Mouse (Mus musculus) intestine, embryonic 16.5 days (tissue): Measurements from ENCODE around the gene Slc33a1. TPM values are rescaled to one million over a fixed set of nuclear protein-coding genes. Genes with fewer than 3 reads are reported as not detected.

Source experiments
- ATAC-seq: fragments of 200-750 bp; cut with Nextera tagmentation; 2 replicates; pipeline ENCODE4 v1.8.0; 2017; ENCODE audit warnings: moderate TSS enrichment, moderate library complexity
- H3K27ac ChIP-seq: fragments of 300-500 bp; sonication (generic); 2 replicates; pipeline ENCODE4 v1.5.1; 2014; ENCODE audit warnings: mild to moderate bottlenecking, low read length
- H3K27me3 ChIP-seq: fragments of 300-500 bp; sonication (generic); replicated peaks from 2 replicates; pipeline ENCODE4 v1.6.1; 2014; ENCODE audit warnings: low read length, control low read depth, mixed read lengths; ENCODE audit not compliant: control insufficient read depth, insufficient read depth
- H3K36me3 ChIP-seq: fragments of 300-500 bp; sonication (generic); 2 replicates; pipeline ENCODE4 v1.6.1; 2014; ENCODE audit warnings: low read length, control low read depth; ENCODE audit not compliant: control insufficient read depth, insufficient read depth
- H3K4me1 ChIP-seq: fragments of 300-500 bp; sonication (generic); 2 replicates; pipeline ENCODE4 v1.6.1; 2014; ENCODE audit warnings: low read length, control low read depth, mixed read lengths; ENCODE audit not compliant: control insufficient read depth, insufficient read depth
- H3K4me2 ChIP-seq: fragments of 300-500 bp; sonication (generic); 2 replicates; pipeline ENCODE4 v1.6.1; 2014; ENCODE audit warnings: low read depth, low read length, control low read depth
- H3K4me3 ChIP-seq: fragments of 300-500 bp; sonication (generic); 2 replicates; pipeline ENCODE4 v1.5.1; 2014; ENCODE audit warnings: mild to moderate bottlenecking, low read length
- H3K9ac ChIP-seq: fragments of 300-500 bp; sonication (generic); 2 replicates; pipeline ENCODE4 v1.6.1; 2014; ENCODE audit warnings: low read depth, low read length
- H3K9me3 ChIP-seq: fragments of 300-500 bp; sonication (generic); 2 replicates; pipeline ENCODE4 v1.6.1; 2016; ENCODE audit warnings: low read length, control low read depth; ENCODE audit not compliant: control insufficient read depth
- WGBS: fragments of 180-500 bp; shearing (Covaris S2); extraction: QIAGEN DNeasy Blood & Tissue Kit; methylation state at CpG from one replicate; pipeline ENCODE4 v1.1.7; 2014; 5-methylcytosine and 5-hydroxymethylcytosine counted together
- polyA plus RNA-seq: library from polyadenylated mRNA; unstranded; fragments of >200 nt; fragmentation: Nextera tagmentation; extraction: Ambion mirVana; gene quantifications from 2 replicates; pipeline ENCODE4 v1.2.1, GENCODE M21; 2015

Slc33a1 gene
- polyA plus RNA-seq, 1 experiment from 2014 or later, result 27.9 TPM

DNA sequence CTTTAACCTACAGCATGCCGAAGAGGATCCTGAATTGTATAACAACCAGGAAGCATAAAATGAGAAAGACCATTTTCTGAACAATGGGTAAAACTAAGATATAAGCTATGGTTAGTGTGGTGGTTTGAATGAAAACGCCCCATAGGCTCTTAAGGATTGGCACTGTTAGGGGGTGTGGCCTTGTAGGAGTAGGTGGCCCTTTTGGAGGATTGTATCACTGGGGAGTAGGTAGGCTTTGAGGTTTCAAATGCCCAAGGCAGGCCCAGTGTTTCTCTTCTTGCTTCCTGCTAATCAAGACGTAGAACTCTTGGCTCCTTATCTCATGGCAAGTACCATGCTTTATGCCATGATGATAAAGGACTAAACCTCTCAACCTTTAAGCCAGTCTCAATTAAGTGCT is 14.7 kb downstream of the Slc33a1 start:
- Histone ChIP-seq H3K9me3 (no peaks in the 10 kb centered on the region), H3K4me3 (no peak overlapping the region), H3K27ac (no peak overlapping the region), H3K4me1 (no peaks in the 10 kb centered on the region), H3K4me2 (no peak overlapping the region), H3K27me3 (no peaks in the 10 kb centered on the region), H3K9ac (no peak overlapping the region), H3K36me3 (peaks cover 4% of the 10 kb centered on the region; the same call in 1 of the 2 replicates)
- ATAC-seq, result no peak
- WGBS, result 75% methylated on average over 3 of the region's 3 CpGs

DNA sequence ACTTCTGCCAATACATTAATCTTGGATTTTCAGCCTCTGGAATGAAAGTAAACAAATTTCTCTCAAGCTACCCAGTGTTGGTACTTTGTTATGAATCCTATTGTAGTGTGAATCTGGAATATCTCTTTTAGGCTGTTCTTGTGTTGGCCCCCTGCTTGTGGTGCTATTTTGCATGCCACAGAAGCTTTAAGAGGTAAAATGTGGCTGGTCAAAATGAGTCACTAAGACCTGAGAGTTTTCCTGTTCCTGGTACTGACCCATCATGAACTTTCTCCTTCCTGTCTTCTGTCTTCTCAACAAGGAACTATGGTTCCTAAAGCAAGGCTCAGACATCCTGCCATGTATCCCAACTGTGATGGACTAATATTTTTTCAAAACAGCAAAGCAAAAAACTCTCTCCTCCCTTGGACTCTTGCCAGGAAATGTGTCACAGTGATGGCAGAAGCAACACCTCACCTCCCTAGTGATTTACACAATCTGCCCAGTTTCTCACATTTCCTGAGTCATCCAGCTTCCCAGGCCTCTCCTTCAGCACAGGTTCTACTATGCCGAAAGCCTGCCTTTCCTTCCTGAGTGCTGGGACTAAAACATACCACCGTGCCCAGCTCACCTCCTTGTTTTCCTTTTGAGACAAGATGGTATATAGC is 23.2 kb downstream of the Slc33a1 start:
- no peak overlapping the region for H3K4me3 ChIP-seq
- H3K4me1 ChIP-seq, result no peaks in the 10 kb centered on the region
- no peak overlapping the region for H3K27ac ChIP-seq
- no peaks in the 10 kb centered on the region; the same call in 1 of the 2 replicates for H3K36me3 ChIP-seq
- ATAC-seq, result no peak
- H3K9ac ChIP-seq, result no peak overlapping the region
- H3K27me3 ChIP-seq, result no peaks in the 10 kb centered on the region
- WGBS, result 80% methylated on average over 2 of the region's 2 CpGs
- no peak overlapping the region for H3K4me2 ChIP-seq
- H3K9me3 ChIP-seq, result no peaks in the 10 kb centered on the region

DNA sequence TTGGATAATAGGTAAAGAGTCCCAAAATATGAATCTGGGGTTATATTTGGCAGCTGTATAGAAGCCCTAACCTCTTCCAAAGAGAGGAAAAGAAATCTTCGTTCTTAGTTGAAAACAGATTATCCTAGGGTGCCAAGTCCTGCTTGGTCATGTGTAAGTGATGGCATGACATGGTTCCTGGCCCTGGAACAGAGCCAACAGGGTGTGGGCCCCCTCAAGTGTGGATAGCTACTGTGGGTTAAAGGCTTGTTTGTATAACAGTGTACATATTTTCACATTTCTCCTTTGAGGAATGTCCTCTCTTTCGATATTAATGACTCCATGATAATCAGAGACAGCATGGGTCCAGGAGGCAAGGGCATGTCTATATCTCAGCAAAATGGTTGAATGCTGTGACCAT is 25.6 kb downstream of the Slc33a1 start:
- Histone ChIP-seq H3K9me3 (no peaks in the 10 kb centered on the region), H3K27ac (no peak overlapping the region), H3K4me1 (no peaks in the 10 kb centered on the region), H3K4me3 (no peak overlapping the region), H3K27me3 (no peaks in the 10 kb centered on the region), H3K9ac (no peak overlapping the region), H3K36me3 (no peaks in the 10 kb centered on the region; the same call in 1 of the 2 replicates), H3K4me2 (no peak overlapping the region)
- no peak for ATAC-seq
- 84% methylated on average over 2 of the region's 2 CpGs for WGBS

DNA sequence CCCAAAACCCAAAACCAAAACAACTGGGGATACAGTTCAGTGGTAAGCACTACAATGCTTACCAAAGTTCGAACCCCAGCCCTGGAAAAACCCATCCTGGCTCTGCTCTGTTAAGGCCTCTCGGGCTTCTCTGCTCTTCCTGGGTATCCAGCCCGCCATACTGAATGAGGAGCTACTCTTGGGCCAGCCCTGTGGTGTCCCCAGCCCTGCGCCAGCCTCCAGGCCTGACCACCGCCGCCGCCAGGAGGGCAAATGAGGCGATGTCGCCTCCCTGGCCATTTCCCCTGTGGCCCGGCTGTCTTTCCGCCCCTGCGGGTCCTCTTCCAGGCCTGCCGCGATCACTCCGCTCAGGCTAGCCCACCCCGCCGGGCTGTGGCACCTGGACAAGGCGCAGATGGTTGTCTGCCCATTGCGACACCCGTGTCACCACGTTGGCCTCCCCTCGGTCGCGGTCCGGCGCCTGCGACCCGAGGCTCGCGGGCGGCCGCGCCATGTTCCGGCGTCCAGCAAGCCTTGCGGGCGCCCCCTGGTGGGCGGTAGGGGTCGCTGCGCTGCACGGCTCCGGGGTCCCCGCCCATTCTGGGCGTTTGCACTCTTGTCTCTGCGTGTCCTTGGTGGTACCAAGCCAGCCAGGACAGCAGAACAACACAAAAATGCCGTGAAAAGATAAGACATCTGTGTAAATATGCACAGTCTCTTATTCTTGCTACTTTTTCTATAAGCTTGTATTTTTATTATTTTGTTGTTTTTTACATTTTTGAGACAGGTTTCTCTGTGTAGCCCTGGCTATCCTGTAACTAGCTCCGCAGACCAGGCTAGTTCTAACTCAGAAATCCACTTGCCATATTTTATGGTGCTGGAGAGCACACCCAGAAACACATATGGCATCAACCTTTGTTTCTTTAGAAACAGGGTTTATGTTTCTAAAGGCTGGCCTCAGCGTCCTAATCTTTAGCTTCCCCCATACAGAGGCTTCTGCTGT is 35.4 kb downstream of the Slc33a1 start, which contains the start of gene E130311K13Rik:
Gene E130311K13Rik, minus strand, starts transcription at position 595 of the 982 bp plus-strand sequence.
- peak within 1 kb of the TSS; percentile 96 for H3K9ac ChIP-seq
- H3K9me3 ChIP-seq, result no peaks in the 10 kb centered on the region
- WGBS, result 5% methylated on average over 48 of the region's 48 CpGs
- H3K27ac ChIP-seq, result peak within 1 kb of the TSS; percentile 68
- H3K4me2 ChIP-seq, result peak within 1 kb of the TSS; percentile 77
- ATAC-seq, result peak; percentile 99
- no peaks in the 10 kb centered on the region for H3K36me3 ChIP-seq
- no peaks in the 10 kb centered on the region for H3K27me3 ChIP-seq
- H3K4me3 ChIP-seq, result peak within 1 kb of the TSS; percentile 72
- peaks cover 3% of the 10 kb centered on the region; the same call in 1 of the 2 replicates for H3K4me1 ChIP-seq

DNA sequence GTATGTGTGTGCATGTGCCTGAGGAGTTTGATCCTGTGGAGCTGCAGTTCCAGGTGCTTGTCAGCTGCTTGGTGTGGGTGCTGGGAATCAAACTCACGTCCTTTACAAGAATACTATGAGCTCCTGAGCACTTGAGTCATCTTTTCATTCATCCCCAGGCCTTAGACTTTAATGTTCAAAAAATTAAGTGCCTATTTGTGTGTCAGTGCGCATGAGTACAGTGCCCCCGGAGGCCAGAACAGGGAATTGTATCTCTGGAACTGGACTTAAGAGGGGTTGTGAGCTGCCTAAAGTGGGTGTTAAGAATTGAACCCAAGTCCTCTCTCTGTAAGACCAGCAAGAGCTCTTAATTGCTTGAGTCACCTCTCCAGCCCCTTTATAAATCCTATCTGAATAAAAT is 44.9 kb downstream of the Slc33a1 start:
- H3K36me3 ChIP-seq, result no peaks in the 10 kb centered on the region
- no peaks in the 10 kb centered on the region for H3K4me1 ChIP-seq
- H3K9me3 ChIP-seq, result no peaks in the 10 kb centered on the region
- no peak for ATAC-seq
- H3K27ac ChIP-seq, result no peak overlapping the region
- H3K9ac ChIP-seq, result no peak overlapping the region
- no peaks in the 10 kb centered on the region for H3K27me3 ChIP-seq
- no peak overlapping the region for H3K4me3 ChIP-seq
- H3K4me2 ChIP-seq, result no peak overlapping the region
- 70% methylated on average over 3 of the region's 3 CpGs for WGBS

DNA sequence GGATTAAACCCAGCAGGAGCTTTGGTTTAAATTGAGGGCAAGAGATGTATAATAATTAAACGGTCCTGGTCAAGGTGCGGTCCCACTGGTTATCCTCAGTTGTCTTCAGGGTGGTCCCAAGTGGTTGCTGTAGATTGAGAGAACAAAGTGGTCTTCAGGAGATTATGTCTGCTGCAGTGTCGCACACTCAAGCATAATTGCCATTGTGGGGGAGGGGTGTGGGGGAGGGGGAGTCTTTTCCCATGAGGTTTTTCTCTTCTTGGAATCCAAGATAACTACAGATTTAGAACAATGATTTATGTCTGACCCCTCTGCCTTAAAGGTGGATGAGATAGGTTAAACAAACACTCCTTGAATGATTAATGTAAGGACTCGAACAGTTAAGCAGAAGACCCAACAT is 54.3 kb downstream of the Slc33a1 start:
- H3K9me3 ChIP-seq, result no peaks in the 10 kb centered on the region
- H3K9ac ChIP-seq, result no peak overlapping the region
- no peak overlapping the region for H3K4me3 ChIP-seq
- peaks cover 2% of the 10 kb centered on the region; the same call in 1 of the 2 replicates for H3K4me1 ChIP-seq
- H3K27me3 ChIP-seq, result no peaks in the 10 kb centered on the region
- H3K27ac ChIP-seq, result no peak overlapping the region
- H3K36me3 ChIP-seq, result no peaks in the 10 kb centered on the region
- WGBS, result 59% methylated on average over 4 of the region's 4 CpGs
- no peak overlapping the region for H3K4me2 ChIP-seq
- no peak for ATAC-seq

DNA sequence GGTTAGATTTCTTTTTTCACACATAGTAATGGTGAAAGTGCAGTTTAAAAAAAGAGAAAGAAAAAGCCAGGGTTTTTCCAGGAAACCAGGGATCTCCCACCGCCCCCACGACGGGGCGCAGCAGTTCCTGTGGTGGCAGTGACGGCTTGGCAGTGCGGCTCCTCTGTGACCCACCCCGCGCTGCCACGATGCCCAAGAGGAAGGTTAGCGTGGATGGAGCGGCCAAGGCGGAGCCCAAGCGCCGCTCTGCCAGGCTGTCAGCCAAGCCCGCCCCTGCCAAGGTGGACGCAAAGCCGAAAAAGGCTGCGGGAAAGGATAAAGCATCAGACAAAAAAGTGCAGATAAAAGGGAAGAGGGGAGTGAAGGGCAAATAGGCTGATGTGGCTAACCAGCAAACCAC is 59.3 kb downstream of the Slc33a1 start:
- 8% methylated on average over 18 of the region's 18 CpGs for WGBS
- Histone ChIP-seq H3K4me1 (peaks cover 4% of the 10 kb centered on the region; the same call in 1 of the 2 replicates), H3K4me3 (peak overlapping the region; percentile 39), H3K36me3 (no peaks in the 10 kb centered on the region), H3K9me3 (no peaks in the 10 kb centered on the region), H3K9ac (peak overlapping the region; percentile 56), H3K27me3 (no peaks in the 10 kb centered on the region), H3K4me2 (peak overlapping the region; percentile 69), H3K27ac (no peak overlapping the region)
- no peak for ATAC-seq

DNA sequence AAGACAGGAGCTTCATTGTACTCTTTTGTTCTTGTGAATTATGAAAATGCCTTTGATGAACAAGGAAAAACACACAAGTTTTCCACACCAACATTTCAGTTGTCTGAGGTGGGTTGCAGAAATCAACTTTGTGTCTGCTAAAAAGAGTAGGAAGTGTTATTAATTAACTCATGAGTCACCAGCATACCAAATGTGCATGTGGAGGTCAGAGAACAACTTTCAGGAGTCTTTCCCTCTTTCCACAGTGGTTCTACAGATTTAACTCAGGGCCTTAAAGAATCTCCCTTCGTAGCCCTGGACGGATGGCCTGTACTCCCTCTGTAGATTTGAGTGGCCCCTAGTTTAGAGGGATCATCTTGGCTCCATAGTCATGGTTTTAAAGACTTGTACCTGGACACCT is 60.4 kb downstream of the Slc33a1 start:
- peaks cover 9% of the 10 kb centered on the region; the same call in 1 of the 2 replicates for H3K4me1 ChIP-seq
- no peaks in the 10 kb centered on the region for H3K9me3 ChIP-seq
- ATAC-seq, result peak; percentile 43
- H3K36me3 ChIP-seq, result no peaks in the 10 kb centered on the region
- no peak overlapping the region for H3K4me3 ChIP-seq
- no peak overlapping the region for H3K27ac ChIP-seq
- no peak overlapping the region for H3K9ac ChIP-seq
- 78% methylated on average over 2 of the region's 2 CpGs for WGBS
- no peak overlapping the region for H3K4me2 ChIP-seq
- H3K27me3 ChIP-seq, result no peaks in the 10 kb centered on the region

DNA sequence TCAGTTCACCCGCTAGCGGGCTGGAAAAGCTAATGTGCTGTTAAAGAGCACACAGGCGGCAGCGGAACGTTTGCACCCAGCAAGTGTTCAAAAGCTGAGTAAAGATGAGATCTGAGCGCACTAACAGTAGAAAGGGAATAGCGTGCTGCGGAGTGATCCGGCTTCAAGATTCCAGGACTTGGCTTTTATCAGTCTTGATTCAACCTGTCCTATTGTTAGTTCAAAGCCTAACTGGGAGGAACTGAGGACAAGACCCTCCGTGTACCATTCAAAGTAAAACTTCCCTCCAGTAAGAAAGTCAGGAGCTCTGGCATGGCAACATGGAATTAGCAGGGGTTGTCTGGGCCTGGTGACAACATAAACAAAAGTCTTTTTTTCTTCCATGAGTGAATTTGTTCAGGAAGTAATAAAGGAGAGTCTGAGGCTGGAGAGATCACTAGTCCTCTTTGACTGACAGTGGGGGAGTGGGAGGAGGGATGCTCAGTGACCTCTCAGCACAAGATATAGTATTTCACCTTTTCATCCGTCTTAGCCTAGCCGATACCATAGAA is 64.5 kb downstream of the Slc33a1 start:
- Histone ChIP-seq H3K4me2 (peak overlapping the region; percentile 95), H3K27me3 (no peaks in the 10 kb centered on the region), H3K9me3 (no peaks in the 10 kb centered on the region), H3K9ac (no peak overlapping the region), H3K4me3 (peak overlapping the region; percentile 71), H3K27ac (no peak overlapping the region), H3K4me1 (peaks cover 8% of the 10 kb centered on the region), H3K36me3 (no peaks in the 10 kb centered on the region)
- 8% methylated on average over 12 of the region's 12 CpGs for WGBS
- no peak for ATAC-seq
